Mouse (Mus musculus) stomach, embryonic 14.5 days (tissue): ENCODE measurements around the gene Gm5148. TPM values are rescaled to one million over a fixed set of nuclear protein-coding genes. Genes with fewer than 3 reads are reported as not detected.

Experiments
- ATAC-seq: fragments of 200-750 bp; cut with Nextera tagmentation; 2 replicates; pipeline ENCODE4 v1.8.0; 2017; ENCODE audit warnings: low read depth, moderate TSS enrichment; ENCODE audit not compliant: insufficient number of reproducible peaks, insufficient read depth, low FRiP score
- H3K27ac ChIP-seq: fragments of 300-500 bp; sonication (generic); 2 replicates; pipeline ENCODE4 v1.5.1; 2014; ENCODE audit warnings: mild to moderate bottlenecking, low read length, moderate library complexity, mixed read lengths
- H3K27me3 ChIP-seq: fragments of 300-500 bp; sonication (generic); 2 replicates; pipeline ENCODE4 v1.6.1; 2014; ENCODE audit warnings: low read length, control low read depth, mixed read lengths; ENCODE audit not compliant: control insufficient read depth, insufficient read depth
- H3K36me3 ChIP-seq: fragments of 300-500 bp; sonication (generic); 2 replicates; pipeline ENCODE4 v1.6.1; 2014; ENCODE audit warnings: mild to moderate bottlenecking, control low read depth, low read length, moderate library complexity, mixed read lengths; ENCODE audit not compliant: control insufficient read depth, insufficient read depth
- H3K4me1 ChIP-seq: fragments of 300-500 bp; sonication (generic); 2 replicates; pipeline ENCODE4 v1.6.1; 2014; ENCODE audit warnings: low read length, control low read depth, mixed read lengths; ENCODE audit not compliant: control insufficient read depth, insufficient read depth
- H3K4me2 ChIP-seq: fragments of 300-500 bp; sonication (generic); replicated peaks from 2 replicates; pipeline ENCODE4 v1.6.1; 2014; ENCODE audit warnings: low read depth, low read length, control low read depth
- H3K4me3 ChIP-seq: fragments of 300-500 bp; sonication (generic); 2 replicates; pipeline ENCODE4 v1.5.1; 2014; ENCODE audit warnings: low read depth, low read length, control low read depth
- H3K9ac ChIP-seq: fragments of 300-500 bp; sonication (generic); replicated peaks from 2 replicates; pipeline ENCODE4 v1.6.1; 2014; ENCODE audit warnings: low read depth, mild to moderate bottlenecking, control low read depth, low read length, moderate library complexity, mixed read lengths
- H3K9me3 ChIP-seq: fragments of 300-500 bp; sonication (generic); 2 replicates; pipeline ENCODE4 v1.6.1; 2016; ENCODE audit warnings: low read depth, low read length, control low read depth; ENCODE audit not compliant: control insufficient read depth
- whole genome bisulfite sequencing: fragments of 180-500 bp; shearing (Covaris S2); extraction: QIAGEN DNeasy Blood & Tissue Kit; methylation state at CpG from one replicate; pipeline ENCODE4 v1.1.7; 2014; 5-methylcytosine and 5-hydroxymethylcytosine counted together
- polyA plus RNA-seq: library from polyadenylated mRNA; unstranded; fragments of >200 nt; fragmentation: Nextera tagmentation; extraction: Ambion mirVana; gene quantifications from 2 replicates; pipeline ENCODE4 v1.2.1, GENCODE M21; 2014

Gm5148 gene
- polyA plus RNA-seq, 1 experiment from 2014 or later = 8.7 TPM

GRCm38 (mm10) chr3:37748002-37748733 is 23.9 kb upstream of the Gm5148 start:
- Histone ChIP-seq H3K27me3 (no peaks in the 10 kb centered on the region), H3K4me1 (no peaks in the 10 kb centered on the region), H3K9me3 (no peaks in the 10 kb centered on the region), H3K4me3 (no peak overlapping the region), H3K36me3 (no peaks in the 10 kb centered on the region), H3K27ac (peak overlapping the region; percentile 61), H3K9ac (no peak overlapping the region), H3K4me2 (no peak overlapping the region)
- WGBS = 76% methylated on average over 16 of the region's 16 CpGs
- ATAC-seq = peak; percentile 89

- Histone ChIP-seq H3K9me3 (no peaks in the 10 kb centered on the region), H3K4me3 (no peak overlapping the region), H3K27ac (peak overlapping the region; percentile 61), H3K9ac (no peak overlapping the region), H3K36me3 (no peaks in the 10 kb centered on the region), H3K4me1 (no peaks in the 10 kb centered on the region), H3K27me3 (no peaks in the 10 kb centered on the region), H3K4me2 (no peak overlapping the region)
- ATAC-seq = no peak
- 75% methylated on average over 9 of the region's 9 CpGs for WGBS
Observed at GRCm38 (mm10) chr3:37747258-37748001, 23.1 kb upstream of the Gm5148 start.

GRCm38 (mm10) chr3:37744050-37744449 is 19.8 kb upstream of the Gm5148 start:
- no peak for ATAC-seq
- H3K9me3 ChIP-seq = no peaks in the 10 kb centered on the region
- H3K4me1 ChIP-seq = no peaks in the 10 kb centered on the region
- no peaks in the 10 kb centered on the region for H3K27me3 ChIP-seq
- H3K9ac ChIP-seq = no peak overlapping the region
- no peak overlapping the region for H3K4me3 ChIP-seq
- H3K4me2 ChIP-seq = no peak overlapping the region
- no peaks in the 10 kb centered on the region for H3K36me3 ChIP-seq
- no peak overlapping the region for H3K27ac ChIP-seq
- WGBS = 75% methylated on average over 2 of the region's 2 CpGs

DNA sequence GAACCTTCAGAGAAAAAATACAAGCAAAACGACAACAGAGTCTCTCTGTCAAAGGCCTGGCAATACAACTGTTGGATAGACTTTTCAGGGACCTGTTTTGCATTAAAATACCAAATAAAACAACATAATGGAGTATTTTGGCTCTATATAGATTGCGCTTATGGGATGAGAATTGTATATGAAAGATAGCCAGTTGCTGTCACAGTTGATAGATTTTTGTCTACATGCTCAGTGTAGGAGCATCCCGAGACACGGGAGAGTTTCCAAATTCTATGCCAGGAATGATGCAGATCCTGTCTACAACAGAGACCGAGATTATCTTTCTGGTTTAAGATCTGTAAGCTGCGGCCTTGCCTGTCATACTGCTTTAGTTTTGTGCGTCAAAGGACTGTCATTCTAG is 15.7 kb upstream of the Gm5148 start:
- Histone ChIP-seq H3K9ac (no peak overlapping the region), H3K27me3 (no peaks in the 10 kb centered on the region), H3K4me3 (no peak overlapping the region), H3K9me3 (no peaks in the 10 kb centered on the region), H3K4me1 (peaks cover 18% of the 10 kb centered on the region), H3K4me2 (no peak overlapping the region), H3K27ac (no peak overlapping the region), H3K36me3 (no peaks in the 10 kb centered on the region)
- no peak for ATAC-seq
- WGBS = 78% methylated on average over 7 of the region's 7 CpGs

GRCm38 (mm10) chr3:37738171-37738950 is 14.1 kb upstream of the Gm5148 start:
- H3K27me3 ChIP-seq = no peaks in the 10 kb centered on the region
- no peaks in the 10 kb centered on the region for H3K36me3 ChIP-seq
- no peak overlapping the region for H3K4me2 ChIP-seq
- no peak overlapping the region for H3K9ac ChIP-seq
- 80% methylated on average over 17 of the region's 17 CpGs for WGBS
- H3K27ac ChIP-seq = peak overlapping the region; percentile 0; the same call in 1 of the 2 replicates
- no peaks in the 10 kb centered on the region for H3K9me3 ChIP-seq
- no peak for ATAC-seq
- H3K4me3 ChIP-seq = no peak overlapping the region
- peaks cover 20% of the 10 kb centered on the region for H3K4me1 ChIP-seq

- WGBS = 35% methylated on average over 6 of the region's 6 CpGs
Observed at GRCm38 (mm10) chr3:37737407-37737806, 13.1 kb upstream of the Gm5148 start.

GRCm38 (mm10) chr3:37735166-37735565 is 10.9 kb upstream of the Gm5148 start:
- Histone ChIP-seq H3K9me3 (no peaks in the 10 kb centered on the region), H3K9ac (no peak overlapping the region), H3K4me2 (no peak overlapping the region), H3K27me3 (no peaks in the 10 kb centered on the region), H3K36me3 (no peaks in the 10 kb centered on the region), H3K27ac (no peak overlapping the region), H3K4me1 (peaks cover 28% of the 10 kb centered on the region), H3K4me3 (no peak overlapping the region)
- 37% methylated on average over 6 of the region's 6 CpGs for WGBS
- no peak for ATAC-seq

More at GRCm38 (mm10) chr3:37737407-37737806, 13.1 kb upstream of the Gm5148 start:
- H3K4me2 ChIP-seq = no peak overlapping the region
- H3K4me3 ChIP-seq = no peak overlapping the region
- H3K36me3 ChIP-seq = no peaks in the 10 kb centered on the region
- no peaks in the 10 kb centered on the region for H3K27me3 ChIP-seq
- no peak overlapping the region for H3K9ac ChIP-seq
- H3K27ac ChIP-seq = peak overlapping the region; percentile 48; the same call in 1 of the 2 replicates
- peaks cover 28% of the 10 kb centered on the region for H3K4me1 ChIP-seq
- no peaks in the 10 kb centered on the region for H3K9me3 ChIP-seq
- no peak; the same call in 1 of the 2 replicates for ATAC-seq

DNA sequence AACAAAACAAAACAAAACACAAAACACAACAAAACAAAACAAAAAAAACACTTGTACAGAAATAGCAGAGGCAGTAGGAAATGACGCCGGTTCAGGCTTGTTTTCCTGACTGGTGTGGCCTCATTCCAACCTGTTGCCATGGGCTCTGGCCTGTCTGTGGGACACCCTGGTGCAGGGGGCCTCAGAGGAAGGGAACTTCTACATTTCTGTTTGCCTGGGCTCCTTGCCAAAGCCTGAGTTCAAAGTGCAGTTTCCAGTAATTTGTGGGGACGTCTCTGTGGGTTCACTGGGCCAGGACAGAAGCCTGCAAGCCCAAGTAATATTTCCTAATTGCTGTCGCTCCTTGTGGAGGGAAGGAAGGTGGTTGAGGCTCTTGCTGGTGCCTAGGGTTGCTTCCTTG is 4.9 kb upstream of the Gm5148 start:
- 31% methylated on average over 4 of the region's 4 CpGs for WGBS
- Histone ChIP-seq H3K36me3 (no peaks in the 10 kb centered on the region), H3K9me3 (no peaks in the 10 kb centered on the region), H3K27ac (peak overlapping the region; percentile 52; the same call in 1 of the 2 replicates), H3K4me3 (no peak overlapping the region), H3K4me2 (no peak overlapping the region), H3K27me3 (no peaks in the 10 kb centered on the region), H3K4me1 (peaks cover 25% of the 10 kb centered on the region), H3K9ac (no peak overlapping the region)
- ATAC-seq = peak; percentile 51; the same call in 1 of the 2 replicates
